Comparison of ENCODE assay signal across 7 mouse cellular contexts in the genomic region with DNA sequence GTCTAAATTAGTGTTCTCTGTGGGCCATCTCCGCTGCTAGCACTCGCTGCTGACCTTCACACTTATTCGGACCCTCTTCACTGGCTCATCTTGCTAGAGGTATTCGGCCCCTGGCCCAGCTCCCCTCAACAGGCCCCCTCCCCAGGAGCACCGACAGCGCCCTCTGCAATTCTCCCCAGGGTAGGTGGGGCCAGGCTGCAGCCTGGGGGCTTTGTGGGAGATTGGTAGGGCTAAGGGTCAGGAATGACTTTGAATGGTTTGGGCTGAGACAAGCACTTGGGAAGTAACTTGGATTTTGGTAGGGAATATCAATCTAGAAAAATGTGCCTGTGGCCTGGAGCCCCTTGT. TPM values are rescaled to one million over a fixed set of nuclear protein-coding genes. Genes with fewer than 3 reads are reported as not detected.
A peak's percentile ranks its signal among the peaks of the same experiment; 100 is the strongest.
DNase-seq lines count a peak whose midpoint lies in the region; ATAC-seq and TF ChIP-seq lines count a peak whose summit lies in the region.

No protein-coding gene starts in this region.

- no peak for TF ChIP-seq POLR2A in embryonic fibroblast, embryonic 13.5 days (IDR thresholded peaks at IDR 0.05; ENCODE audit: low read depth, low read length)

- no peaks in the 10 kb centered on the region for H3K36me3 ChIP-seq in lung, embryonic 15.5 days
- no peaks in the 10 kb centered on the region for H3K36me3 ChIP-seq in intestine, embryonic 16.5 days (ENCODE audit: control insufficient read depth, insufficient read depth, low read length)
- no peaks in the 10 kb centered on the region for H3K36me3 ChIP-seq in neural tube, embryonic 14.5 days (ENCODE audit: control insufficient read depth, insufficient read depth, low read length)

- H3K4me2 ChIP-seq in lung, embryonic 15.5 days, result peak overlapping the region; percentile 67
- H3K4me2 ChIP-seq in intestine, embryonic 16.5 days (ENCODE audit: low read depth, low read length), result peak overlapping the region; percentile 64
- peak overlapping the region; percentile 50 for H3K4me2 ChIP-seq in neural tube, embryonic 14.5 days (ENCODE audit: low read depth, low read length)

- no peak overlapping the region for H3K27ac ChIP-seq in lung, embryonic 15.5 days
- H3K27ac ChIP-seq in embryonic fibroblast, embryonic 13.5 days (ENCODE audit: insufficient read depth, low read length), result no peak overlapping the region
- H3K27ac ChIP-seq in intestine, embryonic 16.5 days (ENCODE audit: low read length), result no peak overlapping the region
- no peak overlapping the region for H3K27ac ChIP-seq in neural tube, embryonic 14.5 days (ENCODE audit: low read depth, low read length)

- H3K27me3 ChIP-seq in lung, embryonic 15.5 days, result no peaks in the 10 kb centered on the region
- peaks cover 4% of the 10 kb centered on the region; the same call in 1 of the 2 replicates for H3K27me3 ChIP-seq in intestine, embryonic 16.5 days (replicated peaks; ENCODE audit: control insufficient read depth, insufficient read depth, low read length)
- H3K27me3 ChIP-seq in neural tube, embryonic 14.5 days (ENCODE audit: control insufficient read depth, insufficient read depth, low read length), result no peaks in the 10 kb centered on the region

- H3K4me3 ChIP-seq in lung, embryonic 15.5 days, result peak overlapping the region; percentile 54
- H3K4me3 ChIP-seq in embryonic fibroblast, embryonic 13.5 days (ENCODE audit: insufficient read depth, low read length), result peak overlapping the region; percentile 59
- peak overlapping the region; percentile 60 for H3K4me3 ChIP-seq in intestine, embryonic 16.5 days (ENCODE audit: low read length)
- H3K4me3 ChIP-seq in neural tube, embryonic 14.5 days (ENCODE audit: low read depth, low read length), result peak overlapping the region; percentile 49

- no peaks in the 10 kb centered on the region for H3K4me1 ChIP-seq in lung, embryonic 15.5 days
- no peaks in the 10 kb centered on the region for H3K4me1 ChIP-seq in embryonic fibroblast, embryonic 13.5 days (ENCODE audit: control insufficient read depth, insufficient read depth, low read length)
- H3K4me1 ChIP-seq in intestine, embryonic 16.5 days (ENCODE audit: control insufficient read depth, insufficient read depth, low read length), result no peaks in the 10 kb centered on the region
- H3K4me1 ChIP-seq in neural tube, embryonic 14.5 days (ENCODE audit: control insufficient read depth, insufficient read depth, low read length), result no peaks in the 10 kb centered on the region

- ATAC-seq in lung, embryonic 15.5 days (ENCODE audit: borderline replicate concordance, extremely low read depth, low FRiP score, low TSS enrichment), result peak; percentile 69
- ATAC-seq in intestine, embryonic 16.5 days, result no peak
- peak; percentile 77 for ATAC-seq in neural tube, embryonic 14.5 days (ENCODE audit: low read depth)

- peak overlapping the region; percentile 49 for H3K9ac ChIP-seq in lung, embryonic 15.5 days
- H3K9ac ChIP-seq in intestine, embryonic 16.5 days (ENCODE audit: low read depth, low read length), result peak overlapping the region; percentile 72
- peak overlapping the region; percentile 46; the same call in 1 of the 2 replicates for H3K9ac ChIP-seq in neural tube, embryonic 14.5 days (replicated peaks; ENCODE audit: low read depth, low read length)

- no peaks in the 10 kb centered on the region for H3K9me3 ChIP-seq in lung, embryonic 15.5 days
- H3K9me3 ChIP-seq in intestine, embryonic 16.5 days (ENCODE audit: control insufficient read depth, low read length), result no peaks in the 10 kb centered on the region
- H3K9me3 ChIP-seq in neural tube, embryonic 14.5 days (ENCODE audit: control insufficient read depth, low read length), result no peaks in the 10 kb centered on the region

- DNase-seq in lung, postnatal 14 days, result no peak
- DNase-seq in right cerebral cortex, postnatal 36 days (ENCODE audit: low spot score in 2 of 2), result no peak
- no peak for DNase-seq in spleen, postnatal 10 days (ENCODE audit: low spot score in 2 of 2)

- no peak for TF ChIP-seq CTCF in embryonic fibroblast, embryonic 13.5 days (IDR thresholded peaks at IDR 0.05; ENCODE audit: borderline replicate concordance, insufficient read depth, low read length)

- WGBS in lung, embryonic 15.5 days, result 17% methylated on average over 6 of the region's 6 CpGs
- 20% methylated on average over 6 of the region's 6 CpGs for WGBS in intestine, embryonic 16.5 days
- 17% methylated on average over 6 of the region's 6 CpGs for WGBS in neural tube, embryonic 14.5 days

RNA-seq across cellular contexts. Expression of gene Scml2, which starts 46.0 kb away (rescaled TPM):
- 4.4 and 4.8 TPM in 2 replicates for polyA plus RNA-seq in lung, embryonic 15.5 days (2015; fragmentation: Nextera tagmentation; extraction: Ambion mirVana)
- polyA plus RNA-seq in embryonic fibroblast, embryonic 13.5 days (2011; ENCODE audit: insufficient read length, low read depth, missing spikeins), result 2.2 and 3.2 TPM in 2 replicates
- polyA plus RNA-seq in intestine, embryonic 16.5 days (2015; fragmentation: Nextera tagmentation; extraction: Ambion mirVana), result 1.6 and 2.0 TPM in 2 replicates
- polyA plus RNA-seq in neural tube, embryonic 14.5 days (2014; fragmentation: Nextera tagmentation; extraction: Ambion mirVana), result 3.5 and 4.2 TPM in 2 replicates
